Mouse (Mus musculus) C2C12 (cell line): ENCODE data around the gene Ckap4.

ENCODE experiments used
- CTCF ChIP-seq: IDR thresholded peaks from one replicate; pipeline ENCODE4 v1.5.1; 2011; ENCODE audit not compliant: control insufficient read depth, insufficient read depth, insufficient read length
- MAX ChIP-seq: IDR thresholded peaks from one replicate; pipeline ENCODE4 v1.6.1; 2011; ENCODE audit warnings: mild to moderate bottlenecking, control low read depth
- MYOG ChIP-seq: IDR thresholded peaks from one replicate; pipeline ENCODE4 v1.6.1; 2011; ENCODE audit not compliant: control insufficient read depth, insufficient read length; ENCODE audit errors: extremely low read depth

DNA sequence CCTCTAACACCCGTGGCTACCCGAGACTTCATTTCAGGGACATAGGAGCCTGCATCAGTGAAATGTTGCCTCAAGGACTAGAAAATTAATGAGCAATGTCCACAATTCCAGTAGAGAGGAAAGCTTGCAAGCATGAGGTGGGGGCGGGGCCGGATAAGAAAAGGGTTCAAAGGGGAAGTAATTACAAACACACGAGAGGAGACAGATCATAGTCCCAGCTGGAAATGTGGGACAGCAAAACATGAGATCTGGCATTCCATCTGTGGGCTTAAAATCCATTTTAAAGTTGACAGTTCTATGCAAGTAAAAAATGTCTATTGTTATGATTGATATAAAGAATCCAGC is 52.6 kb downstream of the Ckap4 start:
- TF ChIP-seq CTCF (no peak), MAX (no peak), MYOG (no peak)
